Mouse (Mus musculus) cerebral cortex, adult 2 months (tissue): ENCODE data around the gene Olfr835.

ENCODE experiments used
- WGBS: fragments of 180-500 bp; shearing (Covaris S2); methylation state at CpG from one replicate; pipeline ENCODE4 v1.1.7; 2018; 5-methylcytosine and 5-hydroxymethylcytosine counted together

Gene Olfr835

GRCm38 (mm10) chr9:19032435-19032834 is at the start of gene Olfr835:
TSS of gene Olfr835 (plus strand) at chr9:19032735.
- WGBS = 59% methylated on average over 1 of the region's 1 CpGs

- 81% methylated on average over 3 of the region's 3 CpGs for WGBS
Observed at GRCm38 (mm10) chr9:18987690-18988089, 44.8 kb upstream of the Olfr835 start, which contains the start of gene Olfr834. TSS of gene Olfr834 (plus strand) at chr9:18987990.

- 24% methylated on average over 3 of the region's 3 CpGs for WGBS
Observed at GRCm38 (mm10) chr9:19084986-19085385, 52.5 kb downstream of the Olfr835 start.
